Mouse (Mus musculus) lung, embryonic 15.5 days (tissue): Measurements from ENCODE around the gene Prdm10. TPM values are rescaled to one million over a fixed set of nuclear protein-coding genes. Genes with fewer than 3 reads are reported as not detected.

Experiments
- ATAC-seq: fragments of 200-750 bp; cut with Nextera tagmentation; 2 replicates; pipeline ENCODE4 v1.8.0; 2017; ENCODE audit warnings: moderate number of reproducible peaks, borderline replicate concordance; ENCODE audit not compliant: low FRiP score, low TSS enrichment; ENCODE audit errors: extremely low read depth
- H3K27ac ChIP-seq: fragments of 300-500 bp; sonication (generic); 2 replicates; pipeline ENCODE4 v1.5.1; 2015; ENCODE audit warnings: moderate library complexity, mild to moderate bottlenecking, inconsistent platforms
- H3K27me3 ChIP-seq: fragments of 300-500 bp; sonication (generic); 2 replicates; pipeline ENCODE4 v1.6.1; 2015; ENCODE audit warnings: inconsistent platforms
- H3K36me3 ChIP-seq: fragments of 300-500 bp; sonication (generic); 2 replicates; pipeline ENCODE4 v1.6.1; 2015; ENCODE audit warnings: inconsistent platforms
- H3K4me1 ChIP-seq: fragments of 300-500 bp; sonication (generic); 2 replicates; pipeline ENCODE4 v1.6.1; 2015; ENCODE audit warnings: inconsistent platforms
- H3K4me2 ChIP-seq: fragments of 300-500 bp; sonication (generic); 2 replicates; pipeline ENCODE4 v1.6.1; 2015; ENCODE audit warnings: inconsistent platforms, mild to moderate bottlenecking, moderate library complexity
- H3K4me3 ChIP-seq: fragments of 300-500 bp; sonication (generic); 2 replicates; pipeline ENCODE4 v1.5.1; 2015; ENCODE audit warnings: mild to moderate bottlenecking, inconsistent platforms
- H3K9ac ChIP-seq: fragments of 300-500 bp; sonication (generic); 2 replicates; pipeline ENCODE4 v1.6.1; 2015; ENCODE audit warnings: inconsistent platforms
- H3K9me3 ChIP-seq: fragments of 300-500 bp; sonication (generic); 2 replicates; pipeline ENCODE4 v1.6.1; 2016; ENCODE audit warnings: inconsistent platforms
- WGBS: fragments of 180-500 bp; shearing (Covaris S2); methylation state at CpG from one replicate; pipeline ENCODE4 v1.1.7; 2015; 5-methylcytosine and 5-hydroxymethylcytosine counted together
- polyA plus RNA-seq: library from polyadenylated mRNA; unstranded; fragments of >200 nt; fragmentation: Nextera tagmentation; extraction: Ambion mirVana; gene quantifications from 2 replicates; pipeline ENCODE4 v1.2.1, GENCODE M21; 2015

Gene Prdm10
- polyA plus RNA-seq, 1 experiment from 2014 or later = 4.6 TPM

DNA sequence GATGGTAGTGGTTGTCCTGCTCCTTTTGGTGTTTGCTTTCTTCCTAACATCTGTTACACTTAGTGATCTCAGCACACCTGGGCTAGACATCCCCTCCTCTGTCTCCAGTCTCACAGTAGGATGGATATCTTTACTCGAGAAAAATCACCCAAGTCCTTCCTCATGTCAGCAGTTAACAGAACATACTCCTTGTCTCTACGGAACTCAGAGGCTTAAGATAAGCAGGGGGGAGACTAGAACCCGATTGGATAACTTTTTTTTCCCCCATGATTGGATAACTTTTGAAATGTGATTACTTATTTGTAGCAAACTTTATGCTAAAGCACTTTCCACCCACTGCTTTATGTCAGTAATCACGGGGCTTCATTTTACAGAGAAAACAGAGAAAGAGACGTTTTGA is 28.7 kb downstream of the Prdm10 start:
- no peaks in the 10 kb centered on the region for H3K9me3 ChIP-seq
- no peak overlapping the region for H3K27ac ChIP-seq
- no peak overlapping the region for H3K9ac ChIP-seq
- no peak for ATAC-seq
- no peak overlapping the region for H3K4me2 ChIP-seq
- H3K27me3 ChIP-seq = no peaks in the 10 kb centered on the region
- 0 out of 2 replicates have a peak, but pooled peaks cover 13% of the 10 kb centered on the region for H3K4me1 ChIP-seq
- no peaks in the 10 kb centered on the region for H3K36me3 ChIP-seq
- WGBS = 42% methylated on average over 5 of the region's 5 CpGs
- no peak overlapping the region for H3K4me3 ChIP-seq

DNA sequence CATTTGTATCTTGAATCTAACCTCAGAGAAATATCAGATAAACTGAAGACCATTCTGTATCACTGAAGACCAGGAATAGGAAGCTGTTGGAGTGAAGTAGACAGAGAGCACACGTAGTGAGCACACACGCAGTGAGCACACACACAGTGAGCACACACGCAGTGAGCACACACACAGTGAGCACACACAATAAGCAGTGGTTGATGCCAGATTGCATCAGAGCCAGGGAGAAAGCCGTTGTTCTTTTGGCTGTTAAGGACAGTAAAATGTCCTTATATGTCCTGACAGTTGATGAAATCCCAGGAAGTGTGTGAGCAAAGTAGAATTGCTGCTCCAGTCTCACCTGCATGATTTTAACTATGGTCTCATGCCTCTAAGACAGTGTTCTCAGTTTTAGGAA is 30.3 kb downstream of the Prdm10 start:
- Histone ChIP-seq H3K4me2 (no peak overlapping the region), H3K4me1 (0 out of 2 replicates have a peak, but pooled peaks cover 11% of the 10 kb centered on the region), H3K27ac (no peak overlapping the region), H3K9ac (no peak overlapping the region), H3K9me3 (no peaks in the 10 kb centered on the region), H3K27me3 (no peaks in the 10 kb centered on the region), H3K4me3 (no peak overlapping the region), H3K36me3 (no peaks in the 10 kb centered on the region)
- ATAC-seq = no peak
- 82% methylated on average over 4 of the region's 4 CpGs for WGBS

DNA sequence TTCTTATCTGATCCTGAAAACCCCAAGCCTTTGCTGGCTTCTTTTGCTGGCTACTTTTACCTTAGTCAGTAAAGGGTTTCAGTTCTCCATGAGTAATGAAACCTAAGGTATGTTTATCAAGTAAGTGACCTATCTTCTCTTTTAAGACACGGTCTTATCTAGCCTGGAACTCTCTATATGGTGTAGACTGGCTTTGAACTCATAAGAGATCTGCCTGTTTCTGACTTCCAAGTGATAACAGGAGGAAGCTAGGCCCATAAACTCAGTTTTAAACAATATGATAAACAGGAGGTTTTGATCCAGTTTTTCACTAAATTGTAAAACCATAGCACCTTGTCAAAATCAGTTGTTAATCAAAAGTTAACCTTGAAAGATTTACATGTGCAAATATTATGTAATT is 33.5 kb downstream of the Prdm10 start:
- WGBS = 59% methylated on average over 1 of the region's 1 CpGs
- ATAC-seq = no peak
- H3K36me3 ChIP-seq = no peaks in the 10 kb centered on the region
- no peak overlapping the region for H3K9ac ChIP-seq
- H3K4me1 ChIP-seq = no peaks in the 10 kb centered on the region
- H3K27me3 ChIP-seq = no peaks in the 10 kb centered on the region
- no peak overlapping the region for H3K4me2 ChIP-seq
- no peak overlapping the region for H3K4me3 ChIP-seq
- H3K27ac ChIP-seq = no peak overlapping the region
- H3K9me3 ChIP-seq = no peaks in the 10 kb centered on the region

DNA sequence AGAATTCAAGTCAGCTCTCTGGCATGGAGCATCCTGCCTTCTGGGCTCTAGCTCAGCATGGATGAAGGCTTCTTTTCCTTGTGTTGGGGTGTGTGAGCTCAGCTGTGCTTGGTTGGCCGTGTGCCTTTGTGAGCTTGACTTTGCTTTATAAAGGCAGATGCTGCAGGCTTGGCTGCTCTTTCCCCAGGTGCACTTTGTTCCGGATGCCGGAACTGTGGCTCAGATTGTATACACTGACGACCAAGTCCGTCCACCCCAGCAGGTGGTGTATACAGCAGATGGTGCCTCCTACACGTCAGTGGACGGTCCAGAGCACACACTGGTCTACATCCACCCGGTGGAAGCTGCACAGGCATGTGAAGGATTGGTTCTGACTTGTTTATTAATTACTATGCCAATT is 35.6 kb downstream of the Prdm10 start:
- Histone ChIP-seq H3K36me3 (no peaks in the 10 kb centered on the region), H3K4me1 (no peaks in the 10 kb centered on the region; the same call in 1 of the 2 replicates), H3K27me3 (no peaks in the 10 kb centered on the region), H3K4me2 (no peak overlapping the region), H3K9ac (no peak overlapping the region), H3K27ac (no peak overlapping the region), H3K4me3 (no peak overlapping the region), H3K9me3 (no peaks in the 10 kb centered on the region)
- no peak for ATAC-seq
- WGBS = 78% methylated on average over 8 of the region's 8 CpGs

DNA sequence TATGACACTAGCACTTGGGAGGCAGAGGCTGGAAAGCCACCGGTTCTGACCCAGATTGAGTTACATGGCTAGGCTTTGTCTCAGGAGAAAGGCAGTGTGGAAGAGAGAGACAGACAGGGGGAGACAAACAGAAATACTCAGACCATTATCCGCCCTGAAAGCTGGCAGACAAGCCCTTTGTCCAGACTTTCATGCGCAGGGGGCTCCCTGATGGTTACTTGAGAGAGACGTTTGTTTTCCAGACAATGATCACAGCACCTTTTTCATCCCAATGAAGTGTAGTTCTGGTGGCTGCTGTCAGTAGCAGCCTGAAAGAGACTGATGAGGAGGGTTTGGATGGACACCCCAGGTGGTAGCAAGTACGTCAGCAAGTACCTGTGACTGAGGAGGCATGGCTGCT is 38.6 kb downstream of the Prdm10 start:
- no peak for ATAC-seq
- Histone ChIP-seq H3K4me2 (no peak overlapping the region), H3K27ac (no peak overlapping the region), H3K36me3 (no peaks in the 10 kb centered on the region), H3K9me3 (no peaks in the 10 kb centered on the region), H3K9ac (no peak overlapping the region), H3K4me1 (peaks cover 11% of the 10 kb centered on the region; the same call in 1 of the 2 replicates), H3K27me3 (no peaks in the 10 kb centered on the region), H3K4me3 (no peak overlapping the region)
- WGBS = 74% methylated on average over 5 of the region's 5 CpGs

DNA sequence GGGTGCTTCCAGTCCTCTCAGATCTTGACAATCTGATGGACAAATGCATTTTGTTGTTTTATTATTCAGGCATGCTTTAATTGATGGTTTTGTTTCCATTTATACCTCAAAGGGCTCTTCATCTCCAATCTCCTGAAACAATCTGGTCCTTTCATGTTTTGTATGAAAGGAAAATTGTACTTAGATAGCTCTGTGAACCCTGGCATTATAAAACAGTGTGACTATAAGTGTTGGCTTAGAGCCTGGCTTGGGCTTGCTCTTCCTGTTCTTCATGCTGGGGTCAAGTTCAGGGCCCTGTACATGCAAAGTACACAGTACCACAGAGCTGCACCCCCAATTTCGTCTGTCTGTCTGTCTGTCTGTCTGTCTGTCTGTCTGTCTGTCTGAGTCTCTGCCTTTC is 40.4 kb downstream of the Prdm10 start:
- Histone ChIP-seq H3K4me3 (no peak overlapping the region), H3K36me3 (no peaks in the 10 kb centered on the region), H3K9ac (no peak overlapping the region), H3K27me3 (no peaks in the 10 kb centered on the region), H3K27ac (no peak overlapping the region), H3K4me2 (no peak overlapping the region), H3K4me1 (peaks cover 11% of the 10 kb centered on the region; the same call in 1 of the 2 replicates), H3K9me3 (no peaks in the 10 kb centered on the region)
- ATAC-seq = no peak
- WGBS = 22% methylated on average over 1 of the region's 1 CpGs

DNA sequence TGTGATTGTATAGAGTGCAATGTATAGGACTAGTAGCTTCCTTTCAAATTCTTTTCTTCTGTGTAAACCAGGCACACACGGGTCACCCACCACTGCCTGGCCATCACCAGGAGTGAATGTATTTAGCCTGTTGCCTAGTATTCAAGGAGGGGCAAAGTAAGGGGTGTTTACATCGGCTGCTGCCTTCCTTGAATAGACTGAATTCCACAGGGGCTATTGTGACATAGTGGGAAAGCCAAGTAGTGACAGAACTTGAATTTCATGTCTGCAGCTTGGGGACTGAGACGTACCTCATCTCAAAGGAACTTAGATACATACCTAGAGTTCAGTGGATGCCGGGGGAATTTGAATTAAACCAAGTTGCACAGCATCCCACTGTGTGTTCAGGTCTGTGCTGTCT is 41.2 kb downstream of the Prdm10 start:
- H3K27ac ChIP-seq = peak overlapping the region; percentile 32
- WGBS = 31% methylated on average over 4 of the region's 4 CpGs
- no peaks in the 10 kb centered on the region for H3K36me3 ChIP-seq
- H3K4me3 ChIP-seq = no peak overlapping the region
- H3K4me2 ChIP-seq = no peak overlapping the region
- no peak for ATAC-seq
- H3K9ac ChIP-seq = no peak overlapping the region
- H3K27me3 ChIP-seq = no peaks in the 10 kb centered on the region
- H3K9me3 ChIP-seq = no peaks in the 10 kb centered on the region
- H3K4me1 ChIP-seq = peaks cover 11% of the 10 kb centered on the region; the same call in 1 of the 2 replicates

DNA sequence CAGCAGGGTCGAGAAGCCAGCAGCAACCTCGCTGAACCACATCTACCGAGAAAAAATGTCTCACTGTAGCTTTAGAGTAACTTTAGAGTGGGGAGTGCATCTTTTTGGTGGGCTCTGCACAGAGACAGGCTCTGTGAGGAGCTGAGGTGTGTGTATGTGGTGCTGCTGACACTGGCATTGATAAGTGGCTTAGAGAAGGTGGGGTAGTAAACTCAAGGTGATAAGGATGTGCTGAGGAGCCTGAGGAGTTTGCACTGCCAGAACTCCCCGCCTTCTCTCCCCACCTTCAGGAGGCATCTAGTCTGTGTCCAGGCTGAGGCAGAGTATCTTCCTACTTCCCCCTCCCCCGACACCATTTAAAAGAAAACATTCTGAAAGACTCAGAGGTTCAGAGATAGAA is 41.8 kb downstream of the Prdm10 start:
- Histone ChIP-seq H3K4me2 (no peak overlapping the region), H3K4me1 (peaks cover 11% of the 10 kb centered on the region; the same call in 1 of the 2 replicates), H3K27ac (peak overlapping the region; percentile 2; the same call in 1 of the 2 replicates), H3K9me3 (no peaks in the 10 kb centered on the region), H3K36me3 (no peaks in the 10 kb centered on the region), H3K9ac (no peak overlapping the region), H3K27me3 (no peaks in the 10 kb centered on the region), H3K4me3 (no peak overlapping the region)
- no peak for ATAC-seq
- 42% methylated on average over 5 of the region's 5 CpGs for WGBS

DNA sequence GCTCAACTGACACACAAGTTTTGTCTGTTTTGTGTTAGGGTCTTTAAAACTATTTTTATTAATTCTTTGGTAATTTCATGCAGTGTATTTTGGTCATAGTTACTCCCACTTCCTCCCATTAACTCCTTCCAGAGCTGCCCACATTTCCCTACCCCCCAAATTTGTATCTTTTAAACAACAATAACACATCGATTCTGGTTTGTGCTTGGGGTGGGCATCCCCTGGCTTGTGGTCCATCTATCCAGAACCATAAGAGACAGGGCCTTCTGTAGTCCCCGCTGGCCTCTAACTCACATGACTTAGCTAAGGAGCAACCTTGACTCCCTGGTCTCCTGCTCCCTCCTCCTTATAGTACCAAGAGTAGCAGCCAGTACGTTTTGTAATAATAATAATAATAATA is 50.5 kb downstream of the Prdm10 start:
- Histone ChIP-seq H3K9ac (no peak overlapping the region), H3K27me3 (no peaks in the 10 kb centered on the region), H3K4me2 (no peak overlapping the region), H3K27ac (no peak overlapping the region), H3K36me3 (no peaks in the 10 kb centered on the region), H3K4me1 (no peaks in the 10 kb centered on the region), H3K4me3 (no peak overlapping the region), H3K9me3 (no peaks in the 10 kb centered on the region)
- no peak for ATAC-seq
- 70% methylated on average over 3 of the region's 3 CpGs for WGBS

DNA sequence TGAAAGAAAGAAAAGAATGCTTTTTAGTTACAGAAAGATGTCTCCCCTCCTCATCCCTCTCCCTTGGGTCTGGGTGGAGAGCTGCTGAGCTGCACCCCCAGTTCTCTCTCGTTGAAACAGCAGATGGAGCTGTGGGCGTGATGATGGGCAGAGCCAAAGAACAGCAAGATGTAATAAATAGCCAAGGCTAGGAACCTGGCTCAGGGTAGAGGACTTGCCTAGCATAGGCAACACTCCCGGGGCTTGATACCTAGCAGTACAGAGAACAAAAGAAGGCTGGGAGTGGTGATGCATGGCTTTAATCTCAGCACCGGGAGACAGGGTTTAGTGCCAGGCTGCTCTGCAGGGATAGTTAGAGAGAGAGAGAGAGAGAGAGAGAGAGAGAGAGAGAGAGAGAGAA is 50.9 kb downstream of the Prdm10 start:
- H3K4me1 ChIP-seq = no peaks in the 10 kb centered on the region
- WGBS = 70% methylated on average over 4 of the region's 4 CpGs
- H3K9ac ChIP-seq = no peak overlapping the region
- H3K27ac ChIP-seq = no peak overlapping the region
- no peak overlapping the region for H3K4me2 ChIP-seq
- no peaks in the 10 kb centered on the region for H3K36me3 ChIP-seq
- H3K4me3 ChIP-seq = no peak overlapping the region
- H3K27me3 ChIP-seq = no peaks in the 10 kb centered on the region
- no peaks in the 10 kb centered on the region for H3K9me3 ChIP-seq
- no peak for ATAC-seq

DNA sequence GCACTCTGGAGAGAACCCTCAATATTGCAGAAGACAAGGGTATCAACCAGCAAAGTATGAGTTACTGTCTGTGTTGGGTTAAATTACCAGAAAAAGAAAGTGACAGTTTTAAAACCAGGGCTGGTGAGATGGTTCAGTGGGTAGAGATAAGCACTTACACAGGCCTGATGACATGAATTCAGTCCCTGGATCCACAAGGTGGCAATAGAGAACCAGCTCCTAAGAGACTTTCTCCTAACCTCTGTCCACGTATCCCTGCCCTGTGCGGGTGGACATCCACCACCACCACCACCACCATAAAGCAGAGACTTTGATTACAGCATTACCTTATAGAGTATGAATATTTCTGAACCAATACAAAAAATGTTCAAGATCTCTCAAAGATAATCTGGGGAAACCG is 51.6 kb downstream of the Prdm10 start:
- H3K36me3 ChIP-seq = no peaks in the 10 kb centered on the region
- WGBS = 64% methylated on average over 3 of the region's 3 CpGs
- H3K4me2 ChIP-seq = no peak overlapping the region
- no peak overlapping the region for H3K4me3 ChIP-seq
- no peak overlapping the region for H3K9ac ChIP-seq
- H3K27ac ChIP-seq = no peak overlapping the region
- no peaks in the 10 kb centered on the region for H3K27me3 ChIP-seq
- no peaks in the 10 kb centered on the region for H3K4me1 ChIP-seq
- no peaks in the 10 kb centered on the region for H3K9me3 ChIP-seq
- no peak for ATAC-seq

DNA sequence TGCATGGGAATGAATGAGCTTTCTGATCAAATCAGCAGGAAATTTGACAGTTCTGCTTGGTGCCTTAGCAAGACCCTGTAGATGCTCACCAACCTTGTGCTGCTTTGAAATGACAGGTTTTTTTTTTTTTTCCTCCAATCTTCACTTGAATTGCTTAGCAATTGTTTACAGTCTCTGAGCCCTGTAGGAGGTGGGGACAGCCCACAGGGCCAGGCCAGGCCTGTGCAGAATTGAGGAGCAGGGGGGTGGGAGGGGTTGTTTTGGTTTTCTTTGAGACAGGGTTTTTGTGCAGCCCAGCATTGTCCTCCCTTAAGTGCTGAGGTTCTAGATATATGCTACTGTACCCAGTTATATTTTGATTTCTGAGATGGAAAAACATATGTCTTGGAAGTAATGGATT is 52.5 kb downstream of the Prdm10 start:
- H3K4me1 ChIP-seq = no peaks in the 10 kb centered on the region
- H3K9me3 ChIP-seq = no peaks in the 10 kb centered on the region
- no peak overlapping the region for H3K27ac ChIP-seq
- no peaks in the 10 kb centered on the region for H3K36me3 ChIP-seq
- no peak overlapping the region for H3K4me3 ChIP-seq
- H3K9ac ChIP-seq = no peak overlapping the region
- H3K4me2 ChIP-seq = no peak overlapping the region
- no peaks in the 10 kb centered on the region for H3K27me3 ChIP-seq
- no peak for ATAC-seq

DNA sequence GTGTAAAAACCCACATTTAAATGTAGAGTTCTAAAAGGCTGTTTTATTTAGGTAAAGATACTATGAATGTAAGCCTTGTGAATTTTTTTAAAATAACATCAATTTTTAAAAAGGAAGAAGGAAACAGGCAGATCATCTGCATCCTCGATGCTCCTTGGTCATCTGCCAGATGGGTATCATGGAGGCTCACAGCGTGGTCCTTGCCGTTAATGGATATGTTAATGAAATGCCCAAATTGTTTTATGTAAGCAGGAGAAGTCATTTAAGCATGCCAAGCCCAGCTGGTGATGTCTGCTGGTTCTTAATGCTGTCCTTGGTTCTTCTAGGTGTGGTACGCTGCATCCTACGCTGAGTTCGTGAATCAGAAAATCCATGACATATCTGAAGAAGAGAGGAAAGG is 54.7 kb downstream of the Prdm10 start:
- no peak for ATAC-seq
- Histone ChIP-seq H3K27me3 (no peaks in the 10 kb centered on the region), H3K9ac (no peak overlapping the region), H3K27ac (no peak overlapping the region), H3K9me3 (no peaks in the 10 kb centered on the region), H3K4me1 (no peaks in the 10 kb centered on the region), H3K4me3 (no peak overlapping the region), H3K4me2 (no peak overlapping the region), H3K36me3 (no peaks in the 10 kb centered on the region)
- 88% methylated on average over 6 of the region's 6 CpGs for WGBS
